Mouse (Mus musculus) embryonic facial prominence, embryonic 14.5 days (tissue): ENCODE measurements at regions not wholly inside any gene's neighbourhood (a gene's known extent, or its start where the extent isn't known, plus 50 kb on each side); places are given as distances from the start of the nearest gene placed in this dataset.
A peak's percentile ranks its signal among the peaks of the same experiment; 100 is the strongest.

Experiments used
- ATAC-seq: fragments of 200-750 bp; cut with Nextera tagmentation; 2 replicates; pipeline ENCODE4 v1.8.0; 2017; ENCODE audit warnings: low read depth, moderate number of reproducible peaks, moderate TSS enrichment
- DNase-seq: peaks from one replicate; pipeline ENCODE4 v3.0.0-alpha.2; 2015; ENCODE audit warnings: low spot score
- H3K27ac ChIP-seq: fragments of 300-500 bp; sonication (generic); replicated peaks from 2 replicates; pipeline ENCODE4 v1.5.1; 2014; ENCODE audit warnings: low read depth, mild to moderate bottlenecking, low read length, moderate library complexity
- H3K27me3 ChIP-seq: fragments of 300-500 bp; sonication (generic); replicated peaks from 2 replicates; pipeline ENCODE4 v1.6.1; 2014; ENCODE audit warnings: low read length; ENCODE audit not compliant: control insufficient read depth, insufficient read depth
- H3K36me3 ChIP-seq: fragments of 300-500 bp; sonication (generic); 2 replicates; pipeline ENCODE4 v1.6.1; 2014; ENCODE audit warnings: low read length, mixed read lengths; ENCODE audit not compliant: control insufficient read depth, insufficient read depth
- H3K4me1 ChIP-seq: fragments of 300-500 bp; sonication (generic); 2 replicates; pipeline ENCODE4 v1.6.1; 2014; ENCODE audit warnings: antibody characterized with exemption, low read length; ENCODE audit not compliant: control insufficient read depth, insufficient read depth
- H3K4me2 ChIP-seq: fragments of 300-500 bp; sonication (generic); 2 replicates; pipeline ENCODE4 v1.6.1; 2014; ENCODE audit warnings: low read depth, mild to moderate bottlenecking, low read length, moderate library complexity, mixed read lengths
- H3K4me3 ChIP-seq: fragments of 300-500 bp; sonication (generic); 2 replicates; pipeline ENCODE4 v1.5.1; 2014; ENCODE audit warnings: low read depth, mild to moderate bottlenecking, low read length
- H3K9ac ChIP-seq: fragments of 300-500 bp; sonication (generic); 2 replicates; pipeline ENCODE4 v1.6.1; 2014; ENCODE audit warnings: low read depth, mild to moderate bottlenecking, low read length, moderate library complexity, mixed read lengths
- H3K9me3 ChIP-seq: fragments of 300-500 bp; sonication (generic); 2 replicates; pipeline ENCODE4 v1.6.1; 2016; ENCODE audit warnings: low read length; ENCODE audit not compliant: control insufficient read depth
- WGBS: fragments of 180-500 bp; shearing (Covaris S2); extraction: QIAGEN DNeasy Blood & Tissue Kit; methylation state at CpG from one replicate; pipeline ENCODE4 v1.1.7; 2014; 5-methylcytosine and 5-hydroxymethylcytosine counted together

DNA sequence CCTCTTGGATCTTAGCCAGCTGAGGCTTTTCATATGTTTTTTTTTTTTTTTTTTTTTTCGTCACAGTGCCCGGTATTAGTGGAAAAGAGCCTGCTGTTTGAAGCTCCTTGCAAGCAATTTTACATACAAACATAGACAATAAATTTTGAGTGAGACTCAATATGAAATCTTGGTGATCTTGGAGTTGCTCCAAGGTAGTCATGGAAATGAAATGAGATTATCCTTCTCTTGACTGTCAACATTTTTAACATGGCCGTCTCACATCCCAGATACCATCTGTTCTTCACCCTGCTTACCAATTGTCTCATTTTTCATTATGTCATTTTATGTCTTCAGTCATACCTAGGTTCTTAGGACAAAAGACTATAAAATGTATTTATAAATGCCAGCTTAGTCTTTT lies 971.4 kb upstream of the Lrrn3 start:
- Histone ChIP-seq H3K4me1 (no peaks in the 10 kb centered on the region), H3K36me3 (no peaks in the 10 kb centered on the region), H3K27me3 (no peaks in the 10 kb centered on the region), H3K4me3 (no peak overlapping the region), H3K9me3 (no peaks in the 10 kb centered on the region), H3K27ac (no peak overlapping the region), H3K4me2 (no peak overlapping the region), H3K9ac (no peak overlapping the region)
- WGBS = 69% methylated on average over 3 of the region's 3 CpGs
- DNase-seq = no peak
- ATAC-seq = peak; percentile 33; the same call in 1 of the 2 replicates

DNA sequence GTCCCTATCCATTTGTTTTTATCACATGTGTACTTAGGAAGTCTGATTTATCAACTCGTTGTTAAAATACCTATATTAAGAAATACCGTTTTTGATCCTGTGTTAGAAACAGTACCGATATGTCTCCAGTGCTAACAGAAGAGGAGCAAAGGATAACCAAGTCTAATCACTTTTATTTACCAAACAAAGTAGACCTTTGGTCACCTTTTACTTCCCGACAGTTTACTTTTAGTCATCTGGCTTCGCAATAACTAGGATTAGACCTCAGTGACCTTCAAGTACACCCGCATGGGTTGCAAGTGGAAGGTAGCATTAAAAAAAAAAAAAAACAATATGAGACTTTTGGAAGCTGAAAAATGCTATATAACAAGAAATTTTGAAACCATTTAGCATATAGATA lies 949.4 kb upstream of the Lrrn3 start:
- Histone ChIP-seq H3K27ac (no peak overlapping the region), H3K4me1 (no peaks in the 10 kb centered on the region), H3K36me3 (no peaks in the 10 kb centered on the region), H3K9me3 (no peaks in the 10 kb centered on the region), H3K4me2 (no peak overlapping the region), H3K27me3 (no peaks in the 10 kb centered on the region), H3K9ac (no peak overlapping the region), H3K4me3 (no peak overlapping the region)
- DNase-seq (no peak), ATAC-seq (no peak)
- 91% methylated on average over 6 of the region's 6 CpGs for WGBS

DNA sequence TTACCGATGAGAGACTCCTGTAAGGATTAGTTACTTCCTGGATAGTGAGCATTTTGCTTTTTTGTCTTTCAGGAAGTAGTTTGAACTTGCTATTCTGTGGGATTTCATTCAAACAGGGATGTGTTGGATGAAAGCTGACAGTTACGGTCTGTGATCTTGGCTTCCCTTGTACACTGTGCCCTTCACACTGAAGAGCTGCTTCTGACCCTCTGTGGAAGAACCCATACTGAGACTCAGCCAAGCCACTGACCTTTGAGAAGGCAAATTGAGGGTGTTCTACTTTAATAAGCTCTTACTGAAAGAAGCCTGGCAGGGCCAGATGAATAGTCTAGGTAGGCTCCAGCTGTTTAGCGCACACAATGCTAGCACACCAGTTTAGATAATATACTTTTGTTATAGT lies 941.2 kb upstream of the Lrrn3 start:
- 85% methylated on average over 3 of the region's 3 CpGs for WGBS
- Histone ChIP-seq H3K36me3 (no peaks in the 10 kb centered on the region), H3K27ac (no peak overlapping the region), H3K9ac (no peak overlapping the region), H3K4me2 (no peak overlapping the region), H3K4me1 (no peaks in the 10 kb centered on the region), H3K27me3 (no peaks in the 10 kb centered on the region), H3K9me3 (no peaks in the 10 kb centered on the region), H3K4me3 (no peak overlapping the region)
- ATAC-seq (no peak), DNase-seq (no peak)
